Mouse (Mus musculus) heart, adult 11 months (tissue): ENCODE measurements around the gene Tor4a.

Experiments used
- DNase-seq: peaks from one replicate; pipeline ENCODE4 v3.0.0; 2022

Gene Tor4a

GRCm38 (mm10) chr2:25168665-25168978, 28.1 kb downstream of the Tor4a start:
- DNase-seq, result no peak

- DNase-seq, result peak; percentile 97
Measured at GRCm38 (mm10) chr2:25167919-25168664, 28.6 kb downstream of the Tor4a start.

GRCm38 (mm10) chr2:25167481-25167880, 29.2 kb downstream of the Tor4a start:
- DNase-seq, result no peak

GRCm38 (mm10) chr2:25157655-25158054, 39.0 kb downstream of the Tor4a start:
- peak; percentile 82 for DNase-seq

GRCm38 (mm10) chr2:25156990-25157389, 39.7 kb downstream of the Tor4a start:
- peak; percentile 58 for DNase-seq

GRCm38 (mm10) chr2:25156177-25156576, 40.5 kb downstream of the Tor4a start:
- no peak for DNase-seq

- DNase-seq, result peak; percentile 78
Measured at GRCm38 (mm10) chr2:25151280-25151956, 45.3 kb downstream of the Tor4a start.

GRCm38 (mm10) chr2:25149643-25150042, 47.0 kb downstream of the Tor4a start:
- DNase-seq, result no peak

GRCm38 (mm10) chr2:25147892-25148291, 48.8 kb downstream of the Tor4a start:
- DNase-seq, result peak; percentile 84

GRCm38 (mm10) chr2:25147398-25147797, 49.3 kb downstream of the Tor4a start:
- DNase-seq, result peak; percentile 79

- DNase-seq, result peak; percentile 98
Measured at GRCm38 (mm10) chr2:25145346-25145745, 51.3 kb downstream of the Tor4a start.
